Mouse (Mus musculus) E14TG2a.4 (cell line): Measurements from ENCODE around the gene Slc52a3.

Source experiments
- H3K27me3 ChIP-seq: 2 replicates; pipeline ENCODE4 v1.6.1; 2014; ENCODE audit warnings: low read length, control low read depth; ENCODE audit not compliant: insufficient read depth
- H3K36me3 ChIP-seq: 2 replicates; pipeline ENCODE4 v1.6.1; 2014; ENCODE audit warnings: low read length, control low read depth; ENCODE audit not compliant: insufficient read depth
- H3K4me1 ChIP-seq: replicated peaks from 2 replicates; pipeline ENCODE4 v1.6.1; 2014; ENCODE audit warnings: low read depth, low read length, control low read depth
- H3K4me3 ChIP-seq: replicated peaks from 2 replicates; pipeline ENCODE4 v1.5.1; 2014; ENCODE audit warnings: mild to moderate bottlenecking, low read length
- H3K9me3 ChIP-seq: 2 replicates; pipeline ENCODE4 v1.6.1; 2014; ENCODE audit warnings: low read length, control low read depth
- CTCF ChIP-seq: conservative IDR thresholded peaks from 2 replicates; pipeline ENCODE4 v1.5.1; 2014; ENCODE audit warnings: low read length
- NANOG ChIP-seq: IDR thresholded peaks from 2 replicates; pipeline ENCODE4 v1.6.1; 2014; ENCODE audit warnings: borderline replicate concordance, low read length, mixed read lengths
- POU5F1 ChIP-seq: IDR thresholded peaks from 2 replicates; pipeline ENCODE4 v1.6.1; 2014; ENCODE audit warnings: low read length, borderline replicate concordance

Gene Slc52a3

GRCm38 (mm10) chr2:152029252-152030082 lies 33.2 kb downstream of the Slc52a3 start:
- Histone ChIP-seq H3K4me1 (peaks cover 54% of the 10 kb centered on the region), H3K36me3 (no peaks in the 10 kb centered on the region), H3K4me3 (peak overlapping the region; percentile 81), H3K9me3 (no peaks in the 10 kb centered on the region), H3K27me3 (peaks cover 38% of the 10 kb centered on the region)
- TF ChIP-seq CTCF (peak; percentile 52), NANOG (no peak)

GRCm38 (mm10) chr2:152030986-152031385 lies 34.7 kb downstream of the Slc52a3 start:
- peaks cover 49% of the 10 kb centered on the region for H3K27me3 ChIP-seq
- no peaks in the 10 kb centered on the region for H3K36me3 ChIP-seq
- H3K4me1 ChIP-seq, result peaks cover 45% of the 10 kb centered on the region
- TF ChIP-seq NANOG, result no peak
- no peak for TF ChIP-seq POU5F1
- no peak for TF ChIP-seq CTCF
- H3K9me3 ChIP-seq, result no peaks in the 10 kb centered on the region
- no peak overlapping the region for H3K4me3 ChIP-seq

- Histone ChIP-seq H3K36me3 (no peaks in the 10 kb centered on the region), H3K27me3 (peaks cover 44% of the 10 kb centered on the region), H3K4me3 (no peak overlapping the region), H3K4me1 (peaks cover 19% of the 10 kb centered on the region), H3K9me3 (peaks cover 16% of the 10 kb centered on the region)
- TF ChIP-seq NANOG, result no peak
- no peak for TF ChIP-seq POU5F1
- TF ChIP-seq CTCF, result no peak
Observed at GRCm38 (mm10) chr2:152040101-152040500, 43.8 kb downstream of the Slc52a3 start.

GRCm38 (mm10) chr2:152047116-152048002 lies 51.0 kb downstream of the Slc52a3 start:
- H3K27me3 ChIP-seq, result peaks cover 83% of the 10 kb centered on the region
- no peaks in the 10 kb centered on the region for H3K9me3 ChIP-seq
- TF ChIP-seq POU5F1, result no peak
- TF ChIP-seq CTCF, result no peak
- H3K36me3 ChIP-seq, result no peaks in the 10 kb centered on the region
- H3K4me3 ChIP-seq, result peak overlapping the region; percentile 79
- peaks cover 38% of the 10 kb centered on the region for H3K4me1 ChIP-seq

GRCm38 (mm10) chr2:152048003-152048980 lies 52.0 kb downstream of the Slc52a3 start:
- H3K9me3 ChIP-seq, result no peaks in the 10 kb centered on the region
- H3K4me1 ChIP-seq, result peaks cover 38% of the 10 kb centered on the region
- TF ChIP-seq CTCF (no peak), NANOG (no peak)
- H3K4me3 ChIP-seq, result peak overlapping the region; percentile 79
- H3K27me3 ChIP-seq, result peaks cover 86% of the 10 kb centered on the region
- H3K36me3 ChIP-seq, result no peaks in the 10 kb centered on the region

- H3K4me3 ChIP-seq, result peak overlapping the region; percentile 79
- no peaks in the 10 kb centered on the region for H3K36me3 ChIP-seq
- peaks cover 38% of the 10 kb centered on the region for H3K4me1 ChIP-seq
- TF ChIP-seq CTCF (no peak), NANOG (no peak), POU5F1 (no peak)
- H3K27me3 ChIP-seq, result peaks cover 87% of the 10 kb centered on the region
- no peaks in the 10 kb centered on the region for H3K9me3 ChIP-seq
Observed at GRCm38 (mm10) chr2:152048981-152049441, 52.7 kb downstream of the Slc52a3 start.

GRCm38 (mm10) chr2:152049611-152050270 lies 53.4 kb downstream of the Slc52a3 start:
- Histone ChIP-seq H3K9me3 (no peaks in the 10 kb centered on the region), H3K4me1 (peaks cover 38% of the 10 kb centered on the region), H3K36me3 (no peaks in the 10 kb centered on the region), H3K27me3 (peaks cover 87% of the 10 kb centered on the region), H3K4me3 (peak overlapping the region; percentile 79)
- TF ChIP-seq CTCF, result no peak
- no peak for TF ChIP-seq POU5F1
- TF ChIP-seq NANOG, result no peak
